Mouse (Mus musculus): Measurements from ENCODE around the gene Ubqln4.
"Not testable (repeated sequence)": the region's sequence is repeated elsewhere in the genome, so short reads cannot be mapped to it uniquely, and the experiment has no call there.

GRCm38 (mm10) chr3:88596547-88596946, 43.0 kb downstream of the Ubqln4 start:
- not testable (repeated sequence) for TF ChIP-seq POLR2A (IDR thresholded peaks at IDR 0.05; ENCODE audit: low read depth, low read length)
- peak; percentile 81 for TF ChIP-seq TCF12 (IDR thresholded peaks at IDR 0.05; ENCODE audit: low read depth, low read length)

Data from CH12.LX (cell line).